Mouse (Mus musculus): ENCODE measurements around the gene Armcx1.
"Not testable (repeated sequence)": the region's sequence is repeated elsewhere in the genome, so short reads cannot be mapped to it uniquely, and the experiment has no call there.

The Armcx1 gene

GRCm38 (mm10) chrX:134717752-134718308 is at the start of gene Armcx1:
Armcx1 (plus strand) TSS chrX:134717963.
- DNase-seq (ENCODE audit: low spot score in 2 of 2) = peak in 1 of 2 experiments; percentile 16

- DNase-seq (ENCODE audit: low spot score in 2 of 2) = no peak
Observed at GRCm38 (mm10) chrX:134675022-134675421, 42.7 kb upstream of the Armcx1 start.

GRCm38 (mm10) chrX:134675959-134676358 is 41.8 kb upstream of the Armcx1 start:
- DNase-seq (ENCODE audit: low spot score in 2 of 2) = no peak

GRCm38 (mm10) chrX:134684936-134685335 is 32.8 kb upstream of the Armcx1 start:
- DNase-seq (ENCODE audit: low spot score in 2 of 2) = no peak

- peak in 1 of 2 experiments; percentile 28 for DNase-seq (ENCODE audit: low spot score in 2 of 2)
Observed at GRCm38 (mm10) chrX:134686267-134686666, 31.5 kb upstream of the Armcx1 start, which contains the start of gene Armcx4. Armcx4 (plus strand) TSS chrX:134686519.

- DNase-seq (ENCODE audit: low spot score in 2 of 2) = peak in 1 of 2 experiments; percentile 17
Observed at GRCm38 (mm10) chrX:134686739-134687171, 31.0 kb upstream of the Armcx1 start.

GRCm38 (mm10) chrX:134689676-134690075 is 28.1 kb upstream of the Armcx1 start:
- DNase-seq (ENCODE audit: low spot score in 2 of 2) = no peak

- DNase-seq (ENCODE audit: low spot score in 2 of 2) = no peak
Observed at GRCm38 (mm10) chrX:134690871-134691539, 26.8 kb upstream of the Armcx1 start.

GRCm38 (mm10) chrX:134691540-134691935 is 26.2 kb upstream of the Armcx1 start:
- no peak for DNase-seq (ENCODE audit: low spot score in 2 of 2)

GRCm38 (mm10) chrX:134716863-134717262 is 900 bp upstream of the Armcx1 start:
- DNase-seq (ENCODE audit: low spot score in 2 of 2) = no peak

- DNase-seq (ENCODE audit: low spot score in 2 of 2) = peak in 1 of 2 experiments; percentile 29
Observed at GRCm38 (mm10) chrX:134718524-134718923, 761 bp downstream of the Armcx1 start.

- DNase-seq (ENCODE audit: low spot score in 2 of 2) = not testable (repeated sequence)
Observed at GRCm38 (mm10) chrX:134723762-134724161, 6.0 kb downstream of the Armcx1 start.

GRCm38 (mm10) chrX:134729778-134730177 is 12.0 kb downstream of the Armcx1 start:
- no peak for DNase-seq (ENCODE audit: low spot score in 2 of 2)

- DNase-seq (ENCODE audit: low spot score in 2 of 2) = no peak
Observed at GRCm38 (mm10) chrX:134737796-134738195, 20.0 kb downstream of the Armcx1 start.

GRCm38 (mm10) chrX:134739160-134739559 is 21.4 kb downstream of the Armcx1 start:
- no peak for DNase-seq (ENCODE audit: low spot score in 2 of 2)

GRCm38 (mm10) chrX:134741862-134742261 is 24.1 kb downstream of the Armcx1 start:
- DNase-seq (ENCODE audit: low spot score in 2 of 2) = no peak

- peak in 1 of 2 experiments; percentile 25 for DNase-seq (ENCODE audit: low spot score in 2 of 2)
Observed at GRCm38 (mm10) chrX:134746459-134746858, 28.7 kb downstream of the Armcx1 start.

GRCm38 (mm10) chrX:134750764-134751592 is 33.2 kb downstream of the Armcx1 start, which contains the start of gene Armcx6:
Armcx6 (minus strand) TSS chrX:134751417.
- peak; percentile 17 to 65 for DNase-seq (ENCODE audit: low spot score in 2 of 2)

GRCm38 (mm10) chrX:134751910-134752309 is 34.1 kb downstream of the Armcx1 start:
- DNase-seq (ENCODE audit: low spot score in 2 of 2) = no peak

- no peak for DNase-seq (ENCODE audit: low spot score in 2 of 2)
Observed at GRCm38 (mm10) chrX:134752584-134752983, 34.8 kb downstream of the Armcx1 start.

GRCm38 (mm10) chrX:134756434-134757292 is 38.9 kb downstream of the Armcx1 start, which contains the start of gene Armcx3:
Armcx3 (plus strand) TSS chrX:134756595.
- peak; percentile 17 to 45 for DNase-seq (ENCODE audit: low spot score in 2 of 2)

Data from spleen, postnatal 10 days (tissue).